Mouse (Mus musculus): ENCODE data around the gene Camsap1.
A peak's percentile ranks its signal among the peaks of the same experiment; 100 is the strongest.

GRCm38 (mm10) chr2:25887226-25887625 lies 95.9 kb downstream of the Camsap1 start:
- no peak for TF ChIP-seq CTCF (IDR thresholded peaks at IDR 0.05; ENCODE audit: low read depth)
- TF ChIP-seq EP300 (IDR thresholded peaks at IDR 0.05; ENCODE audit: low read depth) = peak; percentile 23; the same call in 1 of the 2 replicates
